Mouse (Mus musculus): ENCODE results near the gene Tuba1c. TPM values are rescaled to one million over a fixed set of nuclear protein-coding genes. Genes with fewer than 3 reads are reported as not detected.

Tuba1c gene
- total and polyA plus RNA-seq, 3 experiments, result 129 to 163 TPM; not detected in 1

- H3K4me3 ChIP-seq (ENCODE audit: control insufficient read depth in 1 of 2, insufficient read depth in 1 of 2, low read depth in 2 of 2, low read length in 2 of 2), result no peak overlapping the region
- H3K27ac ChIP-seq (ENCODE audit: control insufficient read depth, low read depth, low read length), result no peak overlapping the region
- H3K27me3 ChIP-seq (ENCODE audit: control insufficient read depth in 1 of 2, insufficient read depth in 2 of 2, low read length in 2 of 2), result no peaks in the 10 kb centered on the region
- peak in 2 of 3 experiments; percentile 7 to 19; a peak in 2 of 6 replicates for TF ChIP-seq CTCF (IDR thresholded peaks at IDR 0.05 in 2 of 3, conservative IDR thresholded peaks at IDR 0.05 in 1 of 3; ENCODE audit: control insufficient read depth in 1 of 3, insufficient read depth in 1 of 3, low read depth in 2 of 3, low read length in 3 of 3, poor library complexity in 1 of 3, severe bottlenecking in 1 of 3)
- no peak for TF ChIP-seq ETS1 (IDR thresholded peaks at IDR 0.05; ENCODE audit: low read depth, low read length)
- no peak for TF ChIP-seq RAD21 (IDR thresholded peaks at IDR 0.05; ENCODE audit: low read depth, low read length)
- no peak for TF ChIP-seq E2F4 (IDR thresholded peaks at IDR 0.05; ENCODE audit: borderline replicate concordance, low read depth, low read length)
- TF ChIP-seq HCFC1 (IDR thresholded peaks at IDR 0.05; ENCODE audit: low read depth, low read length), result no peak
- H3K4me1 ChIP-seq (ENCODE audit: control insufficient read depth in 1 of 2, insufficient read depth in 2 of 2, low read length in 2 of 2), result peaks cover 5 to 6% of the 10 kb centered on the region in 2 experiments; a peak in 3 of 4 replicates
- peak; percentile 33 for DNase-seq (ENCODE audit: low read depth, low spot score)
- no peaks in the 10 kb centered on the region for H3K9me3 ChIP-seq (replicated peaks; ENCODE audit: insufficient read depth, low read length)
- H3K36me3 ChIP-seq (ENCODE audit: control insufficient read depth in 1 of 2, insufficient read depth in 2 of 2, low read length in 2 of 2), result peaks cover 0 to 13% of the 10 kb centered on the region in 2 experiments; a peak in 2 of 4 replicates
- H3K9ac ChIP-seq (ENCODE audit: control insufficient read depth, low read depth, low read length, poor library complexity, severe bottlenecking), result no peak overlapping the region
- peaks cover 21% of the 10 kb centered on the region for H3K79me2 ChIP-seq (ENCODE audit: control insufficient read depth, insufficient read depth, low read length, poor library complexity)
These were observed 2.6 kb upstream of the Tuba1c start for GRCm38 (mm10) chr15:99027116-99027515.

GRCm38 (mm10) chr15:99028874-99029458, 725 bp upstream of the Tuba1c start:
- no peaks in the 10 kb centered on the region for H3K27me3 ChIP-seq (ENCODE audit: control insufficient read depth in 1 of 2, insufficient read depth in 2 of 2, low read length in 2 of 2)
- peaks cover 8 to 20% of the 10 kb centered on the region in 2 experiments for H3K4me1 ChIP-seq (ENCODE audit: control insufficient read depth in 1 of 2, insufficient read depth in 2 of 2, low read length in 2 of 2)
- H3K27ac ChIP-seq (ENCODE audit: control insufficient read depth, low read depth, low read length), result peak overlapping the region; percentile 79
- peak overlapping the region; percentile 76 to 90 for H3K4me3 ChIP-seq (ENCODE audit: control insufficient read depth in 1 of 2, insufficient read depth in 1 of 2, low read depth in 2 of 2, low read length in 2 of 2)
- no peaks in the 10 kb centered on the region for H3K9me3 ChIP-seq (replicated peaks; ENCODE audit: insufficient read depth, low read length)
- peak overlapping the region; percentile 61 for H3K9ac ChIP-seq (ENCODE audit: control insufficient read depth, low read depth, low read length, poor library complexity, severe bottlenecking)
- DNase-seq (ENCODE audit: low read depth, low spot score), result peak; percentile 82
- H3K36me3 ChIP-seq (ENCODE audit: control insufficient read depth in 1 of 2, insufficient read depth in 2 of 2, low read length in 2 of 2), result peaks cover 0 to 24% of the 10 kb centered on the region in 2 experiments; a peak in 2 of 4 replicates
- peaks cover 33% of the 10 kb centered on the region for H3K79me2 ChIP-seq (ENCODE audit: control insufficient read depth, insufficient read depth, low read length, poor library complexity)
- TF ChIP-seq RCOR1 (IDR thresholded peaks at IDR 0.05; ENCODE audit: low read depth, low read length) (peak; percentile 35; the same call in 1 of the 2 replicates), KAT2A (conservative IDR thresholded peaks at IDR 0.05; ENCODE audit: low read depth, low read length) (0 out of 2 replicates have a peak, but pooled peaks have one; percentile 31), RAD21 (IDR thresholded peaks at IDR 0.05; ENCODE audit: low read depth, low read length) (no peak), ZNF384 (IDR thresholded peaks at IDR 0.05; ENCODE audit: low read depth, low read length) (peak; percentile 99), MYC (IDR thresholded peaks at IDR 0.05; ENCODE audit: low read depth, low read length) (no peak), CTCF (IDR thresholded peaks at IDR 0.05 in 2 of 3, conservative IDR thresholded peaks at IDR 0.05 in 1 of 3; ENCODE audit: control insufficient read depth in 1 of 3, insufficient read depth in 1 of 3, low read depth in 2 of 3, low read length in 3 of 3, poor library complexity in 1 of 3, severe bottlenecking in 1 of 3) (no peak), E2F4 (IDR thresholded peaks at IDR 0.05; ENCODE audit: borderline replicate concordance, low read depth, low read length) (no peak), POLR2AphosphoS2 (IDR thresholded peaks at IDR 0.05; ENCODE audit: low read length) (0 out of 2 replicates have a peak, but pooled peaks have one; percentile 23), MAZ (IDR thresholded peaks at IDR 0.05; ENCODE audit: low read depth, low read length) (0 out of 2 replicates have a peak, but pooled peaks have one; percentile 6), POLR2A (IDR thresholded peaks at IDR 0.05; ENCODE audit: control insufficient read depth in 1 of 2, insufficient read depth in 1 of 2, low read depth in 1 of 2, low read length in 2 of 2, poor library complexity in 1 of 2) (peak in 1 of 2 experiments; percentile 26; a peak in 1 of 4 replicates), USF1 (IDR thresholded peaks at IDR 0.05; ENCODE audit: low read depth, low read length) (no peak), POLR2AphosphoS5 (IDR thresholded peaks at IDR 0.05; ENCODE audit: borderline replicate concordance, low read depth, low read length) (no peak), MEF2A (IDR thresholded peaks at IDR 0.05; ENCODE audit: extremely low read depth, insufficient replicate concordance, low read depth, low read length, poor library complexity, severe bottlenecking) (no peak), MXI1 (IDR thresholded peaks at IDR 0.05; ENCODE audit: low read depth, low read length) (no peak; the same call in none of the 2 replicates), JUND (IDR thresholded peaks at IDR 0.05; ENCODE audit: low read depth, low read length) (peak; percentile 78), EP300 (IDR thresholded peaks at IDR 0.05; ENCODE audit: low read depth in 1 of 2, low read length in 2 of 2) (peak; percentile 11 to 60; a peak in 3 of 4 replicates), MAX (IDR thresholded peaks at IDR 0.05; ENCODE audit: low read length) (no peak), SMC3 (IDR thresholded peaks at IDR 0.05; ENCODE audit: low read depth, low read length) (no peak), ELF1 (IDR thresholded peaks at IDR 0.05; ENCODE audit: low read depth, low read length) (peak; percentile 73), CHD2 (IDR thresholded peaks at IDR 0.05; ENCODE audit: low read length) (no peak), ZC3H11A (IDR thresholded peaks at IDR 0.05; ENCODE audit: low read depth, low read length) (no peak), BHLHE40 (IDR thresholded peaks at IDR 0.05; ENCODE audit: borderline replicate concordance, low read depth, low read length) (no peak), SIN3A (IDR thresholded peaks at IDR 0.05; ENCODE audit: low read length) (peak; percentile 78), USF2 (IDR thresholded peaks at IDR 0.05; ENCODE audit: borderline replicate concordance in 1 of 2, insufficient read depth in 1 of 2, low read depth in 1 of 2, low read length in 2 of 2) (no peak), NRF1 (IDR thresholded peaks at IDR 0.05; ENCODE audit: insufficient read depth, low read depth, low read length, poor library complexity, severe bottlenecking) (no peak), TAL1 (IDR thresholded peaks at IDR 0.05; ENCODE audit: low read length) (no peak), TCF12 (IDR thresholded peaks at IDR 0.05; ENCODE audit: low read depth, low read length) (peak; percentile 17; the same call in 1 of the 2 replicates)
